Mouse (Mus musculus) C2C12 (cell line): Measurements from ENCODE around the gene Myo5c. TPM values are rescaled to one million over a fixed set of nuclear protein-coding genes. Genes with fewer than 3 reads are reported as not detected.
A peak's percentile ranks its signal among the peaks of the same experiment; 100 is the strongest.

ENCODE experiments used
- H3K27me3 ChIP-seq: one replicate; pipeline ENCODE4 v1.6.1; 2011; ENCODE audit not compliant: control insufficient read depth, insufficient read depth, insufficient read length
- H3K36me3 ChIP-seq: one replicate; pipeline ENCODE4 v1.6.1; 2011; ENCODE audit not compliant: control insufficient read depth, insufficient read depth
- H3K4me3 ChIP-seq: one replicate; pipeline ENCODE4 v1.5.1; 2011; ENCODE audit warnings: mild to moderate bottlenecking, control low read depth; ENCODE audit not compliant: poor library complexity, insufficient read depth, severe bottlenecking
- H3K79me2 ChIP-seq: one replicate; pipeline ENCODE4 v1.6.1; 2011; ENCODE audit not compliant: control insufficient read depth, insufficient read depth
- H3K79me3 ChIP-seq: one replicate; pipeline ENCODE4 v1.6.1; 2011; ENCODE audit warnings: low read depth, control low read depth
- H3ac ChIP-seq: one replicate; pipeline ENCODE3; 2011; ENCODE audit warnings: low read depth; ENCODE audit not compliant: control insufficient read depth, insufficient read length
- CEBPB ChIP-seq: IDR thresholded peaks from one replicate; pipeline ENCODE4 v1.6.1; 2011; ENCODE audit warnings: low read depth, mild to moderate bottlenecking, control low read depth, moderate library complexity
- CTCF ChIP-seq: IDR thresholded peaks from one replicate; pipeline ENCODE4 v1.5.1; 2011; ENCODE audit not compliant: control insufficient read depth, insufficient read depth, insufficient read length
- FOSL1 ChIP-seq: IDR thresholded peaks from one replicate; pipeline ENCODE4 v1.8.0; 2011; ENCODE audit warnings: mild to moderate bottlenecking, low read length; ENCODE audit not compliant: poor library complexity, insufficient read depth, severe bottlenecking
- MAX ChIP-seq: IDR thresholded peaks from one replicate; pipeline ENCODE4 v1.6.1; 2011; ENCODE audit warnings: mild to moderate bottlenecking, control low read depth
- MYOD1 ChIP-seq: IDR thresholded peaks from one replicate; pipeline ENCODE4 v1.6.1; 2011; ENCODE audit warnings: low read depth; ENCODE audit not compliant: control insufficient read depth, insufficient read length
- MYOG ChIP-seq: IDR thresholded peaks from one replicate; pipeline ENCODE4 v1.6.1; 2011; ENCODE audit not compliant: control insufficient read depth, insufficient read length; ENCODE audit errors: extremely low read depth
- USF1 ChIP-seq: IDR thresholded peaks from one replicate; pipeline ENCODE4 v1.6.1; 2011; ENCODE audit warnings: low read depth, mild to moderate bottlenecking, control low read depth, moderate library complexity
- polyA plus RNA-seq: library from polyadenylated mRNA; unstranded; fragments of >200 nt; fragmentation: generic; extraction: Trizol; gene quantifications from one replicate; pipeline ENCODE4 v1.2.1, GENCODE M21; 2012; ENCODE audit warnings: missing spikeins

Gene Myo5c
- polyA plus RNA-seq, 1 experiment, result 0.01 TPM

DNA sequence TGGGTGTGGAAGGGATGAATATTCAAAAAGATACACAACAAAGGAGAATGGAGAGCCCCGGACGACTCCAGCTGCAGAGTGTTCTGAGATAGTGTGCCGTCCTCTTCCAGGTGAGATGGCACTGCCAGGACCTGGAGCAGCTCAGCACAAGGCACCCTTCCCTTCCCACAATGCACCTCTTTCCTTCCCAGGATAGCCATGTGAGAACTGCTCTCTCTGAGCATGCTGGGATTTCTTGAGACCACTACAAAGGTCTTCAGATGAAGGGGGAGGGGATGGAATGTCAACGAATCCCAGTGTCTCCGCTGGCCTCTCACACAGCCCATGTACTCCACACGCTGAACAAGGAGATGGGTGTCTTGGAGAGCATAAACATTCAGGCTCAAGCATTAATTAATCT lies 55.8 kb downstream of the Myo5c start:
- Histone ChIP-seq H3ac (no peak overlapping the region), H3K4me3 (no peak overlapping the region)
- TF ChIP-seq CTCF (no peak), MYOG (no peak), MYOD1 (no peak), USF1 (no peak), CEBPB (no peak), MAX (no peak), FOSL1 (no peak)

DNA sequence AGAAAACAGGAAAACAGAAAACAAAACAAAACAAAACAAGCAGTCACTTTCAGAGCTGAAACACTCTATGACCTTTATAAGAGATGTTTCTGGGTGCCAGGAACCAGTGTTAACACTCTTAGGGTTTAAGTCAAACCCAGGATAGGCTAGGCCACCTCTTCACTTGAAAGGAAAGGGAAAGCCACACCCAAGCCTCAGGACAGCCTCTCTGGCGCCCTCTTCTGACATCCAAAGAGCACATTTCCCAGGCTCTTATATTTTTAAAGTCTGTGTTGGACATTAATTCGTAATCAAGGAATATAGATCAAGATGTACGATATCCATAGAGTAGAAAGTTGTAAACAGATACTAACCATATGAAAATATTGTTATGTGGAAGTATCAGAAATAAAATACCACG lies 57.7 kb downstream of the Myo5c start:
- peak; percentile 18 for TF ChIP-seq CTCF
- TF ChIP-seq MYOG, result no peak
- no peak for TF ChIP-seq USF1
- TF ChIP-seq FOSL1, result no peak

More for the DNA sequence above, 55.8 kb downstream of the Myo5c start:
- Histone ChIP-seq H3K36me3 (no peaks in the 10 kb centered on the region), H3K27me3 (peaks cover 3% of the 10 kb centered on the region), H3K79me3 (no peaks in the 10 kb centered on the region), H3K79me2 (no peaks in the 10 kb centered on the region)

DNA sequence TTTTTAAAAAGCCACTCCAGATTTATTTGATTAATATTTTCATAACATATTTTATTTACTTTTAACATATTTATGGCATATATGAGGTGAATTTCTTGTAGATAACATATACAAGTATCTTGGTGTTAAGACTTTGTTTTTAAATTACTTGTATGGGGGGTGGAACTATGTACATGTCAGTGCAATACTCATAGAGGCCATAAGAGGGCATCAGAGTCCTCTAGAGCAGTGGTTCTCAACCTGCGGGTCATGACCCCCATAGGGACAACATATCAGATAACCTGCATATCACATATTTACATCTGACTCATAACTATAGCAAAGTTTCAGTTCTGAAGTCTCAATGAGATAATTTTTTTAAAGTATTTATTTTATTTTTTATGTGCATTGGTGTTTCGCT lies 67.5 kb downstream of the Myo5c start:
- H3ac ChIP-seq, result no peak overlapping the region
- H3K79me2 ChIP-seq, result no peaks in the 10 kb centered on the region
- no peaks in the 10 kb centered on the region for H3K27me3 ChIP-seq
- H3K36me3 ChIP-seq, result no peaks in the 10 kb centered on the region
- H3K79me3 ChIP-seq, result no peaks in the 10 kb centered on the region
- no peak overlapping the region for H3K4me3 ChIP-seq
- TF ChIP-seq FOSL1 (no peak), MYOD1 (no peak), MAX (no peak), CEBPB (no peak), USF1 (no peak), MYOG (no peak), CTCF (no peak)

More for the DNA sequence above, 57.7 kb downstream of the Myo5c start:
- H3K79me3 ChIP-seq, result no peaks in the 10 kb centered on the region
- H3K36me3 ChIP-seq, result no peaks in the 10 kb centered on the region
- no peaks in the 10 kb centered on the region for H3K79me2 ChIP-seq
- no peak overlapping the region for H3K4me3 ChIP-seq
- H3ac ChIP-seq, result no peak overlapping the region
- H3K27me3 ChIP-seq, result peaks cover 3% of the 10 kb centered on the region

DNA sequence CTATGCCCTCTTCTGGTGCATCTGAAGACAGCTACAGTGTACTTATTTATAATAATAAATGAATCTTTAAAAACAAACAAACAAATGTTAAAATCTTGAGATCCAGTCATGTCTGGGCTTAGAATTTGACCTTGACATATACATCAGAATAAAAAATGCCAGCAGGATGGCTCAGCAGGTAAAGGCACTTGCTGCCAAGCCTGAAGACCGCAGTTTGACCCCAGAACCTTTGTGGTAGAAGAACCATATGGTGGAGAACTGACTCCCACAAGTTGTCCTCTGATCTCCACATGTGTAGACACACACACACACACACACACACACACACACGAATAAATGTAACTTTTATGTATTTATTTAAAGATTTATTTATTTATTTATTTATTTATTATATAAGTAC lies 71.2 kb downstream of the Myo5c start:
- Histone ChIP-seq H3K36me3 (no peaks in the 10 kb centered on the region), H3K79me2 (no peaks in the 10 kb centered on the region), H3K4me3 (no peak overlapping the region), H3K79me3 (no peaks in the 10 kb centered on the region), H3K27me3 (no peaks in the 10 kb centered on the region), H3ac (no peak overlapping the region)
- no peak for TF ChIP-seq MAX
- TF ChIP-seq MYOG, result no peak
- no peak for TF ChIP-seq CEBPB
- TF ChIP-seq CTCF, result no peak
- TF ChIP-seq FOSL1, result no peak
- no peak for TF ChIP-seq MYOD1
- TF ChIP-seq USF1, result no peak

DNA sequence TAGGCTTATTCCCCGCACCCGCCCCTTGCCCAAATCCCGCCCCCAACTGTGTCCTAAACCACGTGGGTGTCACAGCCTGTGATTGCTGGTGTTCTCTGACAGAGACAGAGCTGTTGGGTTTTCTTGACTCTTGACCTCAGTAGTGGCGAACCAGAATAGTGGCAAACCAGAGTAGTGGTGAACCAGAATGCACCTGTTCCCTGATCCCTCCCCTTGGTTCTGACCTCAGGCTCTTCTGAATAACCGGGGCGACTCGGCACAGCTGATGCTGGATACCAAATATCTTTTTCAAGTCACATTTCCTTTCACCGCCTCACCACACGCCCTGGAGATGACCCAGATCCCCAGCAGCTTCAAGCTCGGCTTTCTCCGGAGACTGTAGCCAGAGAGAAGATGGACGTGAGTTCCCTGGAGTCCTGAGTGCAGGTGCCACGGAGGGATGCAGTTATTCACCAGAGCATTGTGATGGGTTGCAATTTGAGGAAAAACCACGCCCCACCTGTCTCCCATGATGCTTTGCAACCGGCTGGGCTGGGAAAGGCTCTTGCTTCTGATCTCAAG lies 72.0 kb downstream of the Myo5c start:
- Histone ChIP-seq H3K27me3 (no peaks in the 10 kb centered on the region), H3K4me3 (no peak overlapping the region), H3ac (no peak overlapping the region), H3K79me3 (no peaks in the 10 kb centered on the region), H3K36me3 (no peaks in the 10 kb centered on the region), H3K79me2 (no peaks in the 10 kb centered on the region)
- no peak for TF ChIP-seq MAX
- TF ChIP-seq USF1, result no peak
- TF ChIP-seq MYOD1, result no peak

DNA sequence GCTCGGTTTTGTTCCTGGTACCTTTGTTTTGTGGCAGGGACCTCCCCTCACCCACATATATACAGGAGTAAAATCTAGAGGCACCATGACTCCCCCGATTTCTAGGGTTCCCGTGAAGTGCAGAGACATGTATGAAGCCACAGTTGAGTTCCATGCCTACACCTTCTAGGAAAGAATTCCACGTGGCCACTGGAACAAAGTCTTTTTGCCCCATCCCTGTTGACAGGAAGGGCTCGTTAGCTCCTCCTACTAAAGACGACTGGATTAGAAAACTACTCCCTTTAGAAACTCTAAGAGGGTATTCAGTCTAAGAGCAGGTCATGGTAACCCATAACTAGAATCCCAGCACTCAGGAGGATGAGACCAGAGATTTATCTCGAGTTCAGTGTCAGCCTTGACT lies 72.5 kb downstream of the Myo5c start:
- TF ChIP-seq MYOD1, result no peak
- no peaks in the 10 kb centered on the region for H3K36me3 ChIP-seq
- H3K4me3 ChIP-seq, result no peak overlapping the region
- H3K79me3 ChIP-seq, result no peaks in the 10 kb centered on the region
- no peaks in the 10 kb centered on the region for H3K79me2 ChIP-seq
- no peaks in the 10 kb centered on the region for H3K27me3 ChIP-seq
- no peak overlapping the region for H3ac ChIP-seq
